Mouse (Mus musculus): ENCODE measurements around the gene Gpatch2. TPM values are rescaled to one million over a fixed set of nuclear protein-coding genes. Genes with fewer than 3 reads are reported as not detected.

Gpatch2 gene
- polyA plus RNA-seq, 1 experiment from 2014 or later: 11.9 TPM

- WGBS: 87% methylated on average over 2 of the region's 2 CpGs
- ATAC-seq: no peak
- no peaks in the 10 kb centered on the region for H3K27me3 ChIP-seq (replicated peaks; ENCODE audit: insufficient read depth, low read length)
- no peak overlapping the region for H3K27ac ChIP-seq (ENCODE audit: low read length)
- H3K4me3 ChIP-seq (ENCODE audit: low read depth, low read length): no peak overlapping the region
- no peaks in the 10 kb centered on the region for H3K36me3 ChIP-seq (ENCODE audit: insufficient read depth, low read length)
- no peak overlapping the region for H3K4me2 ChIP-seq (replicated peaks; ENCODE audit: low read depth, low read length)
- H3K9me3 ChIP-seq (ENCODE audit: low read length): no peaks in the 10 kb centered on the region
- H3K9ac ChIP-seq (replicated peaks; ENCODE audit: low read depth): no peak overlapping the region
- no peak for TF ChIP-seq EP300 (IDR thresholded peaks at IDR 0.05)
- no peak for TF ChIP-seq CTCF (IDR thresholded peaks at IDR 0.05)
- no peaks in the 10 kb centered on the region for H3K4me1 ChIP-seq (ENCODE audit: insufficient read depth, low read depth, low read length)
- no peak for DNase-seq (ENCODE audit: low spot score)
These were observed 100.5 kb downstream of the Gpatch2 start for GRCm38 (mm10) chr1:187315821-187316220.

GRCm38 (mm10) chr1:187316555-187316954 lies 101.2 kb downstream of the Gpatch2 start:
- no peak overlapping the region for H3K9ac ChIP-seq (replicated peaks; ENCODE audit: low read depth)
- ATAC-seq (no peak), DNase-seq (ENCODE audit: low spot score) (no peak)
- H3K4me3 ChIP-seq (ENCODE audit: low read depth, low read length): no peak overlapping the region
- WGBS: 82% methylated on average over 8 of the region's 8 CpGs
- no peak overlapping the region for H3K4me2 ChIP-seq (replicated peaks; ENCODE audit: low read depth, low read length)
- H3K4me1 ChIP-seq (ENCODE audit: insufficient read depth, low read depth, low read length): no peaks in the 10 kb centered on the region
- no peaks in the 10 kb centered on the region for H3K9me3 ChIP-seq (ENCODE audit: low read length)
- no peaks in the 10 kb centered on the region for H3K27me3 ChIP-seq (replicated peaks; ENCODE audit: insufficient read depth, low read length)
- no peak overlapping the region for H3K27ac ChIP-seq (ENCODE audit: low read length)
- TF ChIP-seq CTCF (IDR thresholded peaks at IDR 0.05): no peak
- no peak for TF ChIP-seq EP300 (IDR thresholded peaks at IDR 0.05)
- H3K36me3 ChIP-seq (ENCODE audit: insufficient read depth, low read length): no peaks in the 10 kb centered on the region

- DNase-seq (ENCODE audit: low spot score) (no peak), ATAC-seq (no peak)
- no peaks in the 10 kb centered on the region for H3K36me3 ChIP-seq (ENCODE audit: insufficient read depth, low read length)
- no peak overlapping the region for H3K27ac ChIP-seq (ENCODE audit: low read length)
- TF ChIP-seq EP300 (IDR thresholded peaks at IDR 0.05) (no peak), CTCF (IDR thresholded peaks at IDR 0.05) (no peak)
- H3K9ac ChIP-seq (replicated peaks; ENCODE audit: low read depth): no peak overlapping the region
- H3K27me3 ChIP-seq (replicated peaks; ENCODE audit: insufficient read depth, low read length): no peaks in the 10 kb centered on the region
- no peak overlapping the region for H3K4me3 ChIP-seq (ENCODE audit: low read depth, low read length)
- no peak overlapping the region for H3K4me2 ChIP-seq (replicated peaks; ENCODE audit: low read depth, low read length)
- 77% methylated on average over 3 of the region's 3 CpGs for WGBS
- H3K9me3 ChIP-seq (ENCODE audit: low read length): no peaks in the 10 kb centered on the region
- no peaks in the 10 kb centered on the region for H3K4me1 ChIP-seq (ENCODE audit: insufficient read depth, low read depth, low read length)
These were observed 106.5 kb downstream of the Gpatch2 start for GRCm38 (mm10) chr1:187321814-187322213.

- Histone ChIP-seq H3K9ac (replicated peaks; ENCODE audit: low read depth) (no peak overlapping the region), H3K27me3 (replicated peaks; ENCODE audit: insufficient read depth, low read length) (no peaks in the 10 kb centered on the region), H3K4me1 (ENCODE audit: insufficient read depth, low read depth, low read length) (no peaks in the 10 kb centered on the region), H3K27ac (ENCODE audit: low read length) (no peak overlapping the region), H3K4me3 (ENCODE audit: low read depth, low read length) (no peak overlapping the region), H3K9me3 (ENCODE audit: low read length) (no peaks in the 10 kb centered on the region), H3K4me2 (replicated peaks; ENCODE audit: low read depth, low read length) (no peak overlapping the region), H3K36me3 (ENCODE audit: insufficient read depth, low read length) (no peaks in the 10 kb centered on the region)
- ATAC-seq (no peak), DNase-seq (ENCODE audit: low spot score) (no peak)
- no peak for TF ChIP-seq CTCF (IDR thresholded peaks at IDR 0.05)
- TF ChIP-seq EP300 (IDR thresholded peaks at IDR 0.05): no peak
- WGBS: 84% methylated on average over 8 of the region's 8 CpGs
These were observed 107.3 kb downstream of the Gpatch2 start for GRCm38 (mm10) chr1:187322505-187323208.

- no peak for DNase-seq (ENCODE audit: low spot score)
- Histone ChIP-seq H3K4me1 (ENCODE audit: insufficient read depth, low read depth, low read length) (no peaks in the 10 kb centered on the region), H3K9me3 (ENCODE audit: low read length) (no peaks in the 10 kb centered on the region), H3K27ac (ENCODE audit: low read length) (no peak overlapping the region), H3K4me2 (replicated peaks; ENCODE audit: low read depth, low read length) (no peak overlapping the region), H3K27me3 (replicated peaks; ENCODE audit: insufficient read depth, low read length) (no peaks in the 10 kb centered on the region), H3K4me3 (ENCODE audit: low read depth, low read length) (no peak overlapping the region), H3K36me3 (ENCODE audit: insufficient read depth, low read length) (no peaks in the 10 kb centered on the region), H3K9ac (replicated peaks; ENCODE audit: low read depth) (no peak overlapping the region)
- no peak for ATAC-seq
- 82% methylated on average over 1 of the region's 1 CpGs for WGBS
- TF ChIP-seq EP300 (IDR thresholded peaks at IDR 0.05) (no peak), CTCF (IDR thresholded peaks at IDR 0.05) (no peak)
These were observed 107.9 kb downstream of the Gpatch2 start for GRCm38 (mm10) chr1:187323209-187323589.

GRCm38 (mm10) chr1:187342551-187342950 lies 127.2 kb downstream of the Gpatch2 start:
- Histone ChIP-seq H3K36me3 (ENCODE audit: insufficient read depth, low read length) (no peaks in the 10 kb centered on the region), H3K4me1 (ENCODE audit: insufficient read depth, low read depth, low read length) (no peaks in the 10 kb centered on the region), H3K4me2 (replicated peaks; ENCODE audit: low read depth, low read length) (no peak overlapping the region), H3K27me3 (replicated peaks; ENCODE audit: insufficient read depth, low read length) (no peaks in the 10 kb centered on the region), H3K4me3 (ENCODE audit: low read depth, low read length) (no peak overlapping the region), H3K9me3 (ENCODE audit: low read length) (no peaks in the 10 kb centered on the region), H3K9ac (replicated peaks; ENCODE audit: low read depth) (no peak overlapping the region), H3K27ac (ENCODE audit: low read length) (no peak overlapping the region)
- 50% methylated on average over 2 of the region's 2 CpGs for WGBS
- DNase-seq (ENCODE audit: low spot score) (no peak), ATAC-seq (no peak)
- TF ChIP-seq EP300 (IDR thresholded peaks at IDR 0.05) (no peak), CTCF (IDR thresholded peaks at IDR 0.05) (no peak)
